Mouse (Mus musculus) kidney, adult 2 months (tissue): ENCODE measurements around the gene Sned1. TPM values are rescaled to one million over a fixed set of nuclear protein-coding genes. Genes with fewer than 3 reads are reported as not detected.
"Not testable (repeated sequence)": the region's sequence is repeated elsewhere in the genome, so short reads cannot be mapped to it uniquely, and the experiment has no call there.

Experiments
- DNase-seq: peaks from one replicate; pipeline ENCODE4 v3.0.0; 2021
- H3K27ac ChIP-seq: fragments of 200-500 bp; 2 replicates; pipeline ENCODE4 v1.5.1; 2012; ENCODE audit warnings: low read depth, low read length, control low read depth, inconsistent platforms; ENCODE audit not compliant: insufficient read depth
- H3K27me3 ChIP-seq: fragments of 200-500 bp; replicated peaks from 2 replicates; pipeline ENCODE4 v1.6.1; 2012; ENCODE audit warnings: mild to moderate bottlenecking, moderate library complexity, low read length, inconsistent platforms; ENCODE audit not compliant: control insufficient read depth, insufficient read depth
- H3K36me3 ChIP-seq: fragments of 200-500 bp; 2 replicates; pipeline ENCODE4 v1.6.1; 2012; ENCODE audit warnings: mild to moderate bottlenecking, moderate library complexity, low read length, inconsistent platforms; ENCODE audit not compliant: control insufficient read depth, insufficient read depth
- H3K4me1 ChIP-seq: fragments of 200-500 bp; 2 replicates; pipeline ENCODE4 v1.6.1; 2011; ENCODE audit warnings: low read length; ENCODE audit not compliant: control insufficient read depth, insufficient read depth
- H3K4me3 ChIP-seq: fragments of 200-500 bp; 2 replicates; pipeline ENCODE4 v1.5.1; 2011; ENCODE audit warnings: mild to moderate bottlenecking, low read depth, low read length, control low read depth; ENCODE audit not compliant: insufficient read depth
- CTCF ChIP-seq: fragments of 200-500 bp; conservative IDR thresholded peaks from 2 replicates; pipeline ENCODE4 v1.5.1; 2011; ENCODE audit warnings: low read depth, mild to moderate bottlenecking, control low read depth, low read length, moderate library complexity, mixed read lengths; ENCODE audit not compliant: insufficient read depth, insufficient read length
- POLR2A ChIP-seq: fragments of 200-500 bp; IDR thresholded peaks from one replicate; pipeline ENCODE4 v1.6.1; 2011; ENCODE audit warnings: low read depth, low read length, control low read depth
- WGBS: fragments of 180-500 bp; shearing (Covaris S2); methylation state at CpG from one replicate; pipeline ENCODE4 v1.1.7; 2018; 5-methylcytosine and 5-hydroxymethylcytosine counted together
- polyA plus RNA-seq: library from polyadenylated mRNA; depleted of rRNA; stranded (reverse); fragments of >200 nt; gene quantifications from 2 replicates; pipeline ENCODE4 v1.2.3, GENCODE M21; 2012

The Sned1 gene
- polyA plus RNA-seq, 1 experiment, result 8.8 TPM

DNA sequence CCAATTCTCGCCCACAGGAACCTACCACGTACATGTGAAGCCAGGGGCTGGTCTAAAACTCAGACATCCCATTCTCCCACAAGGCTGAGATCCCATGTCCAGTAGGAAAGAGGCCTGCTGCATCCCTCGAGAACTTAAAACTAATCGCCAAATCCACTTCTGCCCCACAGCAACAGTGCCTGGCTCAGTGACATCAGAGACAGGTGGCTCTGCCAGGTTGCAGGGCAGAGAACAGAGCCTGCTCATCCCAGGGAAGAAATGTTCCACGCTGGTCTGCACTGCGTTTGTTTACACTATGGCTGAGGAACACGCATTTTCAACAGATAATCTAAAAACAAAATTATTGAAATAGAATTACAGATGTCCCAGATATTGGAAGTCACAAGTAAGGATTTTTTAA lies 41.4 kb downstream of the Sned1 start:
- TF ChIP-seq CTCF (no peak), POLR2A (no peak)
- DNase-seq, result no peak
- Histone ChIP-seq H3K4me3 (no peak overlapping the region), H3K4me1 (no peaks in the 10 kb centered on the region; the same call in 1 of the 2 replicates), H3K27me3 (no peaks in the 10 kb centered on the region), H3K27ac (no peak overlapping the region), H3K36me3 (no peaks in the 10 kb centered on the region)
- 78% methylated on average over 7 of the region's 7 CpGs for WGBS

DNA sequence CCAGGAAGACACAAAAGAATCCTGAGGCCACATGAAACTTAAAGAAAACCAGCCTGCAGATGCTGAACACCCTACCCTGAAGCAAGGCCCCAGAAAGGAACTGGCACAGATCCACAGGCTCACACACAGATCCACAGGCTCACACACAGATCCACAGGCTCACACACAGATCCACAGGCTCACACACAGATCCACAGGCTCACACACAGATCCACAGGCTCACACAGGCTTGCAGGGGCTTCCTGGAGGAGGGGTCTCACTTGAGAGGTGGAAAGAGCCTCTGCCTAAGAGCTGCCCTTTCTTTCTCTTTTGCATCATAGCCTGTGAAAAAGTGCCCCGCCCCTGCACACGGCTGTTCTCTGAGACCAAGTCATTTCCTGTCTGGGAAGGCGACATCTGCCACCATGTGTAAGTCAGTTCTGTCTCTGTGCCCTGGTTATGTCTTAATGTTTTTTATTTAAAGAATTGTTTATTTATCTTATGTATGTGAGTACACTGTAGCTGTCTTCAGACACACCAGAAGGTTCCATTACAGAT lies 54.1 kb downstream of the Sned1 start:
- no peaks in the 10 kb centered on the region for H3K4me1 ChIP-seq
- no peak for DNase-seq
- no peak overlapping the region for H3K27ac ChIP-seq
- H3K4me3 ChIP-seq, result no peak overlapping the region
- TF ChIP-seq POLR2A (no peak), CTCF (no peak)
- 48% methylated on average over 3 of the region's 3 CpGs for WGBS
- no peaks in the 10 kb centered on the region for H3K36me3 ChIP-seq
- no peaks in the 10 kb centered on the region for H3K27me3 ChIP-seq

DNA sequence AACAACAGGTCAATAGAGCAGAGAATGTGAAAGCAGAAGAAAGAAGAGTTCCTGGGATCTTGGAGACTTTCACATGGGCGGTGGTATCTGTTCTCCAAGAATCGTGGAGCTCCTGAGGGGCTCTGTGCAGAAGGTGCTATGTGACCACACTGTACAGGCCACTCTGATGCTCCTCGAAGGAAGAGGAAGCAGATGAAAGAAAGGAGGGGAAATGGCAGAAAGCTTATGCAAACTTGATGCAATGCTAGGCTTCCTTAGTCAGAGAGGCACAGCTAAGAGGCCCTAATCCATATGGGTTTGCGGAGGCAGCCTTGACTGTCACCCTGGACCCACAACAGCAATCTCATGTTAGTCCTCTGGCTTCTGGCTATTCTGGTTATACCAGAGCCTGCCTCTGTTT lies 55.3 kb downstream of the Sned1 start:
- no peaks in the 10 kb centered on the region for H3K4me1 ChIP-seq
- no peak for DNase-seq
- H3K27ac ChIP-seq, result no peak overlapping the region
- no peaks in the 10 kb centered on the region for H3K27me3 ChIP-seq
- WGBS, result 83% methylated on average over 4 of the region's 4 CpGs
- H3K4me3 ChIP-seq, result no peak overlapping the region
- no peaks in the 10 kb centered on the region for H3K36me3 ChIP-seq
- no peak for TF ChIP-seq CTCF
- TF ChIP-seq POLR2A, result no peak

DNA sequence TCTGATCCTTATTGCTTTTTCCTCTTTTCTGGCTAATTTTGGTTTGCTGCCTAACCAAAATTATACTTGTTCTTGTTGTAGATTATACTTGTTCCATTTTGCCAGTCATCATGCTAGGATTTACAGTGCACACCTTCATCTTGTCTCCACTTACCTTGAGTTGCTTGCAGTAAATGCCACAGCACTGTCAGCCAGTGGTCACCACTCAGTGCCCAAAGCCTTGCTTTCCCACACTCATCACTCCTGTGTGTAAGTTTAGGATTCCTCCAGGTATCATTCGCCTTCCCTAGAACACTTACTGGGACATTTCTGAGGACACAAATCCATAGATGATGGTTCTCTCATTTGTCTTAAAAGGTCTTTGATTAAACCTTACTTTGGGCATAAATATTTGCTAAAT lies 56.0 kb downstream of the Sned1 start:
- 93% methylated on average over 1 of the region's 1 CpGs for WGBS
- no peaks in the 10 kb centered on the region for H3K36me3 ChIP-seq
- no peak for DNase-seq
- H3K27me3 ChIP-seq, result no peaks in the 10 kb centered on the region
- no peaks in the 10 kb centered on the region for H3K4me1 ChIP-seq
- H3K27ac ChIP-seq, result no peak overlapping the region
- TF ChIP-seq CTCF (no peak), POLR2A (no peak)
- H3K4me3 ChIP-seq, result no peak overlapping the region

DNA sequence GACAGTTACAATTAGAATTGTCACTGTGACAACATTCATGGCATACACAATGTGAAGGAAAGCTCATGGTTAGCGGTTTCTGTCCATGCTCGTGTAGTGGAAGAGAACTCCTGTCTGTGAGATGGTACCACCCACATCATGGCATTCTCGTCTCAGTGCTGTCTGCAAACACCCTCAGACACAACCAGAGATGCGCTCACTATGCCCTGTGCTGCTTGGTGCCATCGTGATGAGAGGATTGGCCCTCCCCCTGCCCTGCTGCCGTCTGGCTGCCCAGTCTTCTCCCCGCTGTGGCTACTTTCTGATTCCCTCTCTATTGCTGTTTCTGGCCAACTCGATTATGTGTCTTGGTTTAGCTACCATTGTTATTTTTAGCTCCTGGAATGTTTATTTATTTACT lies 56.4 kb downstream of the Sned1 start:
- H3K36me3 ChIP-seq, result no peaks in the 10 kb centered on the region
- no peak for DNase-seq
- no peaks in the 10 kb centered on the region for H3K4me1 ChIP-seq
- 74% methylated on average over 8 of the region's 8 CpGs for WGBS
- no peak overlapping the region for H3K4me3 ChIP-seq
- H3K27me3 ChIP-seq, result no peaks in the 10 kb centered on the region
- TF ChIP-seq POLR2A, result no peak
- no peak for TF ChIP-seq CTCF
- H3K27ac ChIP-seq, result no peak overlapping the region

DNA sequence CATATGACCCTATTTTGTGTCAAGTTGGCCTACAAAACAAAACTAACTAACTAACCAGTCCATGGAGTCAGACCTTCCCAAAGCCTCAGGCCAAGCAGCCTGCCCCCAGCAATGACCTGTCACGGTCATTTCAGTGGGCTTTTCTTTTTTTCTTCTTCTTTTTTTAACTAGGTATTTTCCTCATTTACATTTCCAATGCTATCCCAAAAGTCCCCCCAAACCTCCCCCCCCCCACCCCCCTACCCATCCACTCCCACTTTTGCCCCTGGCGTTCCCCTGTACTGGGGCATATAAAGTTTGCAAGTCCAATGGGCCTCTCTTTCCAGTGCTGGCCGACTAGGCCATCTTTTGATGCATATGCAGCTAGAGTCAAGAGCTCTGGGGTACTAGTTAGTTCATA lies 58.9 kb downstream of the Sned1 start:
- H3K4me3 ChIP-seq, H3K36me3 ChIP-seq, H3K27me3 ChIP-seq, H3K4me1 ChIP-seq, DNase-seq, H3K27ac ChIP-seq: not testable (repeated sequence)
- 86% methylated on average over 3 of the region's 3 CpGs for WGBS

DNA sequence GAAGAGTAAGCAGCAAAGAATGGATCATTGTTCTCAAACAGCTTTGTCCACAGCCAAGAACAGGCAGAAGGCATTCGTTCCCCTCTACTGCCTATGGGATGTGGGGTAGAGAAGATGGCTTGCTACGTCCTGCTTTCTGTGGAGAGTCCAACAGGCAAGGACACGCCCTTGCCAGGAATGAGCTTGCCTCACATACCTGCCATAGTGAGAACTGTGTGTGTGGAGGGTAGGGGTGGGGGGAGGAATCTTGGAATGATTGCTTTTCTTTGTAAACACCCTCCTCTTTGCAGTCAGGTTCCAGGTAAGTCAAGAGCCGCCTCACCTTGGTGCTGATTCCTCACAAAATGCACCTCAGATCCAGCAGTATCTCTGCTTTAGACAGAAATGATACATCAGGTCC lies 64.2 kb downstream of the Sned1 start:
- WGBS, result 83% methylated on average over 4 of the region's 4 CpGs
- TF ChIP-seq CTCF, result no peak
- no peak for TF ChIP-seq POLR2A
- no peaks in the 10 kb centered on the region for H3K27me3 ChIP-seq
- DNase-seq, result no peak
- H3K27ac ChIP-seq, result no peak overlapping the region
- H3K36me3 ChIP-seq, result no peaks in the 10 kb centered on the region; the same call in 1 of the 2 replicates
- H3K4me1 ChIP-seq, result no peaks in the 10 kb centered on the region
- H3K4me3 ChIP-seq, result no peak overlapping the region

- Histone ChIP-seq H3K4me1 (no peaks in the 10 kb centered on the region), H3K4me3 (no peak overlapping the region), H3K27ac (no peak overlapping the region), H3K27me3 (no peaks in the 10 kb centered on the region), H3K36me3 (no peaks in the 10 kb centered on the region; the same call in 1 of the 2 replicates)
- 81% methylated on average over 3 of the region's 3 CpGs for WGBS
- TF ChIP-seq POLR2A, result no peak
- TF ChIP-seq CTCF, result no peak
- DNase-seq, result no peak
These were observed 64.9 kb downstream of the Sned1 start for GRCm38 (mm10) chr1:93300578-93300977.
